Mouse (Mus musculus) gastrocnemius, adult 2 months (tissue): Measurements from ENCODE around the gene Gmnn. TPM values are rescaled to one million over a fixed set of nuclear protein-coding genes. Genes with fewer than 3 reads are reported as not detected.
"Not testable (repeated sequence)": the region's sequence is repeated elsewhere in the genome, so short reads cannot be mapped to it uniquely, and the experiment has no call there.

Experiments used
- DNase-seq: peaks from one replicate; pipeline ENCODE4 v3.0.0; 2022
- H3K27ac ChIP-seq: fragments of 200-600 bp; 2 replicates; pipeline ENCODE4 v1.8.1; 2022; ENCODE audit warnings: mild to moderate bottlenecking
- H3K4me3 ChIP-seq: fragments of 200-600 bp; 2 replicates; pipeline ENCODE4 v1.8.1; 2022; ENCODE audit warnings: mild to moderate bottlenecking, moderate library complexity
- CTCF ChIP-seq: fragments of 200-600 bp; IDR thresholded peaks from 2 replicates; pipeline ENCODE4 v1.8.1; 2022; ENCODE audit warnings: antibody characterized with exemption, mild to moderate bottlenecking, moderate library complexity
- intact Hi-C: fragments of 180-260 bp; cut with DNase I; formaldehyde crosslinking; loops from one replicate; pipeline ENCODE4 v1.15.1; 2025
- total RNA-seq, 2 experiments: library from RNA; stranded (reverse); gene quantifications; 2 replicates each; pipeline ENCODE4 v1.2.3; 2021

Gmnn gene
- total RNA-seq, 2 experiments from 2014 or later, result 3.8 to 5.1 TPM

DNA sequence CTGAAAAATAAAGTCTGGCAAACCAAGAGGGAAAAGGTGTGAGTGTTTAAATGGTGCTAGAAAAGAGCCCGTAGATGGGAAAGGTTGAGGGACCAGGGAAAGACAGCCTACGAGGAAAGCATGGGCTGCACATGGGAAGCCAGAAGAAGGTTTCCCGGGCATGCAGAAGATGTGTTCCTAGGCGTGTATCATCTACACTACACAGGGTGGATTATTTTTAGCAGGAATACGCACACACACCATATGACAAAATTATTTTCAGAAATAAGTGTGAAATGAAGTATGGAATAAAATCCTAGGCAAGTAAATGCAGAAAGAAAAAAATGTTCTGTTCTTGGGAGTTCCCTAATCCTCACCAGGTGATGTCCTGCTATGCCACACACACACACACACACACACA, 25.8 kb upstream of the Gmnn start:
- H3K4me3 ChIP-seq, result no peak overlapping the region
- no peak for TF ChIP-seq CTCF
- H3K27ac ChIP-seq, result no peak overlapping the region
- intact Hi-C loops, result no loop called here
- DNase-seq, result no peak

DNA sequence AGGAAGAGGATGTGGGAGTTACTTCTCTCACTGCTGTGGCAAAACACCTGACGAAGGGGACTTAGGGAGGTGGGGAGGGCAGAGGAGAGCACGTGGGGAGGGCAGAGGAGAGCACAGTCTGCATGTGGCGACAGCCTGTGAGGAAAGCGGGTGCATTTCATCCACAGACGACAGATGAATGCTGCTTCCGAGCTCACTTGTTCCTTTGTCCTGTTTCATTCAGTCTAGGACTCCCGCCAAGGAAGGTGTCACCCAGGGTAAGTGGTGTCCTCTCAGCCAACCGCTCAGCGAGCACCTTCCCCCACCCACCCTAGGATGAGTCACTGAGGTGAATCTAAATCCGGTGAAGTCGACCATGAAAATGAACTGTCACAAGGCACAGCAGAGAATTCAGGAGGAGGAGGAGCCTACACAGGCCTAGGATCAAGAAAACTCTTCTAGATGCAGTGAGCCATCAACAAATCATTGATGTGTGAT, 24.3 kb upstream of the Gmnn start:
- intact Hi-C loops, result no loop called here
- no peak overlapping the region for H3K4me3 ChIP-seq
- DNase-seq, result no peak
- TF ChIP-seq CTCF, result no peak
- H3K27ac ChIP-seq, result no peak overlapping the region

DNA sequence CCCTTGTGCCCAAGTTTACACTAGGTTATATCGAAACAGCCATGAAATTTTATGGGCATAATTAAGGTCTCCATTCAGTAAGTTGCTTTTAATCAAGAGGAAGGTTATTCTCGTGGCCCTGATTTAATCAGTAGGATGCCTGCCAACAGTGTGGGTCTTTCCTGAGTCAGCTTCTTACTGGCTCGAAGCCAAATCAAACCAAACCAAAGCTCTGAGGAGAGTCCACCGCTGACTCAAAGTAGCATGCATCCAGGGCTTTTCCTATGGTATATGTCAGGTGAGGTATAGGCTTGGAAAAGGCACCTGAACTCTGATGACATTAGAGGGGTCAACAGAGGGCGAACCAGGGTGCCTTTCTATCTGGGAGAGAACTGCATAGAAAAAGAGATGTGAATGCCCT, 20.2 kb upstream of the Gmnn start:
- no peak for TF ChIP-seq CTCF
- no peak for DNase-seq
- no peak overlapping the region for H3K27ac ChIP-seq
- no peak overlapping the region for H3K4me3 ChIP-seq
- intact Hi-C loops, result no loop called here

DNA sequence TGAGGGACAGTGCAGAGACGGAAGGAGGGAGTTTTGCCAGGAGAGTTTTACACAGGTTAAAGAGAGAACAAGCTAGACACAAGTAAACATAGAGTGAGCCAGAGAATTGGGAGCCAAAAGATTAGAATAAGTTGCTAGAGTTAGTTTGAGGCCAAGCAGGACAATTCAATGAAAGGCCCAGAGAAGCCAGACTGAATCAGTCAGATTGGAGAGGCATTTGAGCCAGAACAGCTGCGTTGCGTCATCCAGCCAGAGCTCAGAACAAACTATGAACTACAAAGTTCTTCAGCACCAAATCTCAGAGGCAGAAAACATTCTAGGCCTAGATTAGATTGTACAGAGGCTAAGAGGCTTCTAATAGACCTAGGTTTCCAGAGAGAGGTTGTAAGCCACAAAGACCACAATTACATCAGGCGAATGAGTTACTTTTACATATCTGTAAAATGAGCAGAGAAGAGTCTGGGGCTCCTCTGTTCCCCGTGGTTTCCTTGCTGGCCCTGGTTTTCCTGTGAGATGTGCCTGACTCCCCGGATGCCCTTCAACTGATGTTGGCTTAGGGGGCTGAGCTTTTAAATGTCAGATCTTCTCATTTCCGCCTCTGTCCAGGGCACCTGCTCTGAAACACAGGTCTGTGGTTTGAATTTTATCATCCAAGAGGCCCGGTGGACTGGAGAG, 17.1 kb upstream of the Gmnn start:
- TF ChIP-seq CTCF, result no peak
- H3K27ac ChIP-seq, result no peak overlapping the region
- H3K4me3 ChIP-seq, result no peak overlapping the region
- no peak for DNase-seq
- intact Hi-C loops, result no loop called here

DNA sequence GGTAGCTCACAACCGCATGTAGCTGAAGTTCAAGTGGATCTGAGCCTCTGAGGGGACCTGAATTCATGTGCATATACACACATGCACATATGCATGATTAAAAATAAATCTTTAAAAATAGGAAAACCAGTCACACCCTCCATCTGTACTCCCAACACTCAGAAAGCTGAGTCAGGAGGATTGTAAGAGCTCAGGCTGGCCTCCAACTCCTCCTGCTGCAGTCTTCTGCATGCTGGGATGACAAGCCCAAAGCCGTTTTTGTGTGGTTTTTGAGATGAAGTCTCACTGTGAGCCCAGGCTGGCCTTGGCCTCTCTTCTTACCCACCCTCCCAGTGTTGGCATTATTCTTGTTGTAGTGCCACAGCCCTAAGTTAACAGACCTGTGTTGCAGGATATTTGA, 16.3 kb upstream of the Gmnn start:
- Histone ChIP-seq H3K27ac (no peak overlapping the region), H3K4me3 (no peak overlapping the region)
- intact Hi-C loops, result no loop called here
- no peak for DNase-seq
- TF ChIP-seq CTCF, result no peak

DNA sequence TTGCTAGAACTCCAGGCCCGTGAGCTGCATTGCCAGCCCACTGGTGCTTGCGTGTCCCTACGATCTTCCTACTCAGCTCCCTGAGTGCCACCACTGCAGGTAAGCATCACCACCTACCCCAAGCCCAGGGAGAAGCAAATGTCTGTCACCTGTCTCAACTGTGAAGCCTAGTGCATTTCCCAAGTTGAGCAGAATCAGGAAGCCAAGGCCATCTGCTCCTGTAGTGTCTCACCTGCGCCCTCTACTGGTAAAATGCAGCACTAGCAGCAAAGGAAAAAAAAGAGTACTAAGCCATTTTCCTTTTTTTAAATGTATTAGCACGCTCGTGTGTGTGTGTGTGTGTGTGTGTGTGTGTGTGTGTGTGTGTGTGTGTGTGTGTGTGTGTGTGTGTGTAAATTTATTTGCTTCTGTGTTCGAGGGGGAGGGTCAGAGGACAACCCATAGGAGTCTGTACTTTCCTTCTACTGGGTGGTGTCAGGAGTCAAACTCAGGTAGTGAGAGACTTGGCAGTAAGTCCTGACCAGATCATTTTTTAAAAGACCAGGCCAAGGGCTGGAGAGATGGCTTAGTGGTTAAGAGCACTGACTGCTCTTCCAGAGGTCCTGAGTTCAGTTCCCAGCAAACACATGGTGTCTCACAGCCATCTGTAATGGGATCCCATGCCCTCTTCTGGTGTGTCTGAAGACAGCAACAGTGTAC, 14.6 kb upstream of the Gmnn start:
- peak; percentile 77 for TF ChIP-seq CTCF
- Histone ChIP-seq H3K4me3 (no peak overlapping the region), H3K27ac (no peak overlapping the region)
- intact Hi-C loops, result no loop called here
- DNase-seq, result peak; percentile 47

DNA sequence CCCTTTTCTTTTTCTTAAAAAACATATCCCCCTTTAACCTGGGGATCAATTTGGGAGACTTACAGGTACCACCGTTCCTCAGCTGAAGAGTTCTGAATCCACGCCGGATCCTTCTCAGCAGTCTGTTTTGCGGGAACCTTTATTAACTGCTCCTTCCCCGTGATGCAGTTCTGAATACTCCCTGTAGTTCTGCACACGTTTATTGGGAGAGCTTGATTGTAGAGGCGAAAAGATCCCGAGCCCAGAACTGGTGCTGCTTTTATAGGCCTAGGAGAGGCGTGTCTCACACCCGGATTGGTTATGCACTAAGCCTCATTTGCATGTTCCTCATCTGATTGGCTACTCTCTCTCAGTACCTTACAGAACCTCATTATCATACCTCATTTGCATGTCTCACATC, 9.8 kb upstream of the Gmnn start:
- intact Hi-C loops, H3K27ac ChIP-seq, DNase-seq, H3K4me3 ChIP-seq: not testable (repeated sequence)

DNA sequence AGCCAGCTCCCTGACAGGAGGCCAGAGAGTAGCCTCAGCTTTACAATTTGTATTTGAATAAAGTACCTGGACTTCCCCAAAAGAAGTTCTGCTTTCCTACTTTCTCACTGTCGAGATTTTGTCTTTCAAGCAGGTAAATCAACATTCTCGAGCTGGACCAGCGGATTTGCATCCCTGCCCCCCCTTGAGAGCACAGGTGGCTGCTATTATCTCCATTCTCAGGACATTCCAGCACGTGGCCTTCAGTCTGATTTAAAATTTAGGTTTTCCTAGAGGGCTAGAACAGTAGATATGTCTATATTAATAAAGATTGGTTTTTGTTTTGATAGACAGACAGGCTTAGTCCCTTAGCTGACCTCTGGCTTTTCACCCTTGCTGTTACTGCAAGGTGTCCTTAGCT, 6.1 kb upstream of the Gmnn start:
- H3K4me3 ChIP-seq, H3K27ac ChIP-seq, intact Hi-C loops, DNase-seq: not testable (repeated sequence)

DNA sequence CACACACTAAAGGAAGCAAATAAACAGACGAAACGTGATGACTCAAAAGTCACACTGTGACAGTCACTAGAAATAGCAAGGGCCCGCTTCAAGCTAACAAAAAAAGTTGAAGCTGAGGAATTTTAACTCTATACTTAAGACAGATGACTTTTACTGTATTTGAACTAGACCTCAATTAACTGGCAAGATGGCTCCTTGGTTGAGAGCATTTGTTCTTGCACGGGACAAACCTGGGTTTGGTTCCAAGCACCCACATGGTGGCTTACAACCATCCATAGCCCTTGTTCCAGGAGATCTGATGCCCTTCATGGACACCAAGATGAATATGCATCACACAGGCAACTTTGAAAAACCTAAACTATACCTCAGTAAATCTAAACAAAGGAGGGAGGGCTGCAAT, 531 bp upstream of the Gmnn start:
- H3K4me3 ChIP-seq, result peak overlapping the region; percentile 95
- intact Hi-C loops, result no loop called here
- peak overlapping the region; percentile 91 for H3K27ac ChIP-seq
- no peak for TF ChIP-seq CTCF
- no peak for DNase-seq

DNA sequence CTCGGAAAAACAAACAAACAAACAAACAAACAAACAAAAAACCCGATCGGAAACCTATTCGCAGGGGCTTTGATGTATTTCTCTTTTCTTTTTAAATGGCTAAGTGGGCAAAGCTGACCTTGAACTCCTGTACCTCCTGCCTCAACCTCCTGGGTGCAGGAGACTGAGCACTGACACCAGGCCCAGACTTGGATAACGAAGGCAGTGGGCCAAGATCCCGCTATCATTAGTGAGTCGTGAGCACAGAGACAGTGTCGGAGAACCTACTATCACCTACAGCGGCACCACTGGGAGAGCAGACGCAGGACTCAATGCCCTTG, 680 bp downstream of the Gmnn start:
- no peak for TF ChIP-seq CTCF
- intact Hi-C loops, result loop anchor here (2.0 kb wide), 1 partner anchor 40 kb away; the partner anchor contains the start of gene BC005537
- H3K4me3 ChIP-seq, result peak overlapping the region; percentile 95
- DNase-seq, result no peak
- H3K27ac ChIP-seq, result peak overlapping the region; percentile 91

DNA sequence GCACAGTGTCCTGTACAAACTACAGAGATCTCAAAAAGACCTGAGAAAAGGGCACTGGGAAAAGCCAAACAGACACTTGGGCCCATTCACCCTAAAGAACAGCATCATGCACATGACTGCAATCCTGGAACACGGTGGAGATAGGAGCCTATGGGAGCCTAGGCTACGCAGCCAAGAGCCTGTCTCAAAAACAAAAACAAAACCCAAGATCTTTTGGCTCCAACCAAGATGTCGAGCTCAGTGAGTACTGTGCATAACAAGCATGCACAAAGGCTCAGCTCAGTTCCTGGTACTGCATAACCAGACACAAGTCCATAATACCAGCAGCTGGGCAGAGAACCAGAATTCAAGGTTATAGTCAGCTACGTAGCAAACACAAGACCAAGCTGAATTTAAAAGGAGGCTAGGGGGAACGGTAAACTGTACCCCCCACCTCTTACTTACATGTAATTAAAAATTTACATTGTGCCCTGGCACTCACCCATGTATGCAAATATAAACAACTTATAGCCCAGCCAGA, 1.3 kb downstream of the Gmnn start:
- peak overlapping the region; percentile 91; the same call in 1 of the 2 replicates for H3K27ac ChIP-seq
- intact Hi-C loops, result loop anchor here (2.0 kb wide), 1 partner anchor 40 kb away; the partner anchor contains the start of gene BC005537
- no peak overlapping the region for H3K4me3 ChIP-seq
- no peak for DNase-seq
- TF ChIP-seq CTCF, result no peak

DNA sequence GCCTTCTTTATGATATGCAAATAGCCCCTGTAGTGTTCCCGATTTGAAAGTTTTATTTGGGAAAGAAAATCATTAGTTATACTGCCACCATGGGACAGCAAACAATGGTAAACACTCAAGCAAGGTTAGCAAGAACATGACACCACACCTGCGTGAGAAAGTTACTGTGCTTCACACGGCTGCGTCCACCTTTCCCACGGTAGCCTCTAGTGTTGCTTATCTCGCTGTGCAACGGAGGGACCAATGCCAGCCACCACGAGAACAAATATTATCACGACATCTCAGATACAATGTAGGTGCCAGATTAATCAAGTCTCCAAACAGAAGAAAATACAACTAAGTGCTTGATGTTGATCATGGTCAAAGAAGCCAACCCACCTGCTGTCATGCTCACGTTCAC, 2.3 kb downstream of the Gmnn start:
- no peak overlapping the region for H3K4me3 ChIP-seq
- TF ChIP-seq CTCF, result no peak
- DNase-seq, result no peak
- no peak overlapping the region for H3K27ac ChIP-seq
- intact Hi-C loops, result no loop called here

DNA sequence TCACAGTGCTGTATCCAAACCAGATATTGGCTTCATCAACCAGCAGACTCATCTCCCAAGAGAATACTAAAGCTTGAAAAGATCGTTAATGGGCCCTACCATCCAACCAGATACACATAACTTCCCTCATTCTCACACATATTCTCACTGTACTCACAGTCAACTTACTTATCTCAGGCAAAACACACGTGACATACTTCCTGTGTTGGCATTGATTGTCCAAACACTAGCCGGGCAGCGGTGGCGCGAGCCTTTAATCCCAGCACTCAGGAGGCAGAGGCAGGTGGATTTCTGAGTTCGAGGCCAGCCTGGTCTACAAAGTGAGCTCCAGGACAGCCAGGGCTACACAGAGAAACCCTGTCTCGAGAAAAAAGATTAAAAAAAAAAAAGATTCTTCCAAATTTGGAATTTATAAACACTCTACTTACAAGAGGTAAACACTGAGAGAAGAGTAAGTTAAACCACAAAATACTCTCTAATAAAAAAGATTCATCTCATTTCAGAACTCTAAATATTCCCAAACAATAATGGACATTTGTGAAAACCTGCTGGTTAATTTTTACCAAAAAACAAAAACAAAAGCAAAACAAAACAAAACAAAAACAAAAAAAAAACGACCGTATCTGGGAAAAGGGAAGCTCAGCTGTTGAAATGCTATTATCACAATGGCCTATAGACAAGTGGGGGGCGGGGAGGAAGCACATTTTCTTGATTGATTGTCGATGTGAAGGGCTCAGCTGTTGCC, 3.7 kb downstream of the Gmnn start:
- TF ChIP-seq CTCF, result no peak
- Histone ChIP-seq H3K27ac (no peak overlapping the region), H3K4me3 (no peak overlapping the region)
- intact Hi-C loops, result no loop called here
- DNase-seq, result no peak
